Mouse (Mus musculus) lung, embryonic 14.5 days (tissue): ENCODE measurements at regions not wholly inside any gene's neighbourhood (a gene's known extent, or its start where the extent isn't known, plus 50 kb on each side); places are given as distances from the start of the nearest gene placed in this dataset.

Experiments
- ATAC-seq: fragments of 200-750 bp; cut with Nextera tagmentation; 2 replicates; pipeline ENCODE4 v1.8.0; 2017; ENCODE audit warnings: mild to moderate bottlenecking, moderate TSS enrichment, moderate library complexity; ENCODE audit not compliant: insufficient read depth
- DNase-seq: peaks from one replicate; pipeline ENCODE4 v3.0.0-alpha.2; 2015
- H3K27ac ChIP-seq: fragments of 300-500 bp; sonication (generic); 2 replicates; pipeline ENCODE4 v1.5.1; 2014; ENCODE audit warnings: low read depth, mild to moderate bottlenecking, moderate library complexity
- H3K27me3 ChIP-seq: fragments of 300-500 bp; sonication (generic); 2 replicates; pipeline ENCODE4 v1.6.1; 2014; ENCODE audit warnings: low read length, control low read depth; ENCODE audit not compliant: insufficient read depth
- H3K36me3 ChIP-seq: fragments of 300-500 bp; sonication (generic); 2 replicates; pipeline ENCODE4 v1.6.1; 2014; ENCODE audit warnings: control low read depth; ENCODE audit not compliant: insufficient read depth
- H3K4me1 ChIP-seq: fragments of 300-500 bp; sonication (generic); 2 replicates; pipeline ENCODE4 v1.6.1; 2014; ENCODE audit warnings: antibody characterized with exemption, control low read depth; ENCODE audit not compliant: insufficient read depth
- H3K4me2 ChIP-seq: fragments of 300-500 bp; sonication (generic); 2 replicates; pipeline ENCODE4 v1.6.1; 2014; ENCODE audit warnings: mild to moderate bottlenecking
- H3K4me3 ChIP-seq: fragments of 300-500 bp; sonication (generic); 2 replicates; pipeline ENCODE4 v1.5.1; 2014; ENCODE audit warnings: low read depth, low read length
- H3K9ac ChIP-seq: fragments of 300-500 bp; sonication (generic); 2 replicates; pipeline ENCODE4 v1.6.1; 2014
- H3K9me3 ChIP-seq: fragments of 300-500 bp; sonication (generic); 2 replicates; pipeline ENCODE4 v1.6.1; 2016; ENCODE audit warnings: low read depth, low read length, control low read depth
- CTCF ChIP-seq: IDR thresholded peaks from 2 replicates; pipeline ENCODE4 v1.5.1; 2016; ENCODE audit warnings: antibody characterized with exemption, low read depth
- WGBS: fragments of 180-500 bp; shearing (Covaris S2); extraction: QIAGEN DNeasy Blood & Tissue Kit; methylation state at CpG from one replicate; pipeline ENCODE4 v1.1.7; 2014; 5-methylcytosine and 5-hydroxymethylcytosine counted together

DNA sequence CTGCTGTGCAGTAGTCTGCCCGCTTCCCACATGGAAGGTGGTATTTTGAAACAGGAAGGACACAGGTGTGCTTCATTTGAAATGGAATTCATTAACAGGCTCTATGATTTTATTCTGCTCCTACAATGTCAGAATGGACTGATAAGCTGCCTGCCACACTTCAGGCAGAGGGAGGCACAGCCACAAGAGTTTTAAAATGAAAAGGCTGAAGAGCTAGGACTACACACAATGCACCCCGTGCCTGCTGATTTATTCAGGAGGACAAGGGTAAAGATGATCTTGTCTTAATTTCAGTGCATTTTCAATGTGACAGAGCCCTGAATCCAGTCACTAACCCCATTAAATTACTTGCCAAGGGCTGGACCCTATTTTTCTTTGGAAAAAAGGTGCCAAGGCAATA lies 177.3 kb upstream of the Galnt5 start:
- H3K36me3 ChIP-seq = no peaks in the 10 kb centered on the region
- no peak overlapping the region for H3K4me3 ChIP-seq
- TF ChIP-seq CTCF = no peak
- H3K9me3 ChIP-seq = no peaks in the 10 kb centered on the region
- ATAC-seq (no peak), DNase-seq (no peak)
- no peaks in the 10 kb centered on the region for H3K4me1 ChIP-seq
- no peaks in the 10 kb centered on the region for H3K27me3 ChIP-seq
- no peak overlapping the region for H3K4me2 ChIP-seq
- no peak overlapping the region for H3K27ac ChIP-seq
- 75% methylated on average over 2 of the region's 2 CpGs for WGBS
- H3K9ac ChIP-seq = no peak overlapping the region

DNA sequence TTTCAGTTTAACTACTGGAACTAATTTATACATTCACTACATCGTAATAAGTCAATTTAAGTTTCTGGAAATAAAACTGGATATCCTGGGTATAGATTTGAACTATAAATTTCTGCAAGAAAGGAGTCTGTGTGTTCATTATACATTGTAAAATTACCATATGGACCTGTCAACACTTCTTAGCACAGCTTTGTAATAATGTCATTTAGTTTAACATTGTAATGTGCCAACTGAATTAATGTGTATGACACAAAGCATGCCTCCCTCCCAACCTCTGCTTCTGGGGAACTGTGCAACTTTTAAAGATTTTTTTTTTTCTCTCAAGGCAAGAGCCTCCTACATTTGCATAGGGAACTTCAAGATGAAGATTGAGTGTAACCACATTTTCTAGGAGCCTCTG lies 176.8 kb upstream of the Galnt5 start:
- 83% methylated on average over 1 of the region's 1 CpGs for WGBS
- DNase-seq = no peak
- Histone ChIP-seq H3K27me3 (no peaks in the 10 kb centered on the region), H3K36me3 (no peaks in the 10 kb centered on the region), H3K4me3 (no peak overlapping the region), H3K9ac (no peak overlapping the region), H3K4me2 (no peak overlapping the region), H3K27ac (no peak overlapping the region), H3K9me3 (no peaks in the 10 kb centered on the region), H3K4me1 (no peaks in the 10 kb centered on the region)
- ATAC-seq = no peak
- TF ChIP-seq CTCF = no peak

DNA sequence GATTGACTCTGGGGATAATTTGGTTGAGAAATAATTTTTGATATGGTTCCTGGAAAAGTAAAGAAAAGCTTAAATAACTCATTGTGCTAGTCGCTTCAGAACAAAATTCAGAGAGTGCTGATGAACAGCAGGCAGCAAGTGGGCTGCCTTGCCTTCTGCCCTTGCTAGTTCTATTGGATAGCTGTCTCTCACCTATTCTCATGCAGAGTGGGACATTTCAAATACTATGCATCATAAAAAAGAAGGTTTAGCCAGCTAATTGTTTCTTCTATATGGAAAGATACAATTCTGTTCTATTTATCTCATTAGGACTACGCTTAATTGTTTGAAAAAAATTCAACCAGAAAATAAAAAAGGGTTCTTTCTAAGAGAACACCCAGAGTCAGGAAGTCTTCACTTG lies 169.4 kb upstream of the Galnt5 start:
- 73% methylated on average over 2 of the region's 2 CpGs for WGBS
- no peak for TF ChIP-seq CTCF
- no peak overlapping the region for H3K4me3 ChIP-seq
- DNase-seq = no peak
- H3K4me1 ChIP-seq = no peaks in the 10 kb centered on the region
- H3K36me3 ChIP-seq = no peaks in the 10 kb centered on the region
- H3K27ac ChIP-seq = no peak overlapping the region
- no peaks in the 10 kb centered on the region for H3K27me3 ChIP-seq
- H3K9ac ChIP-seq = no peak overlapping the region
- H3K4me2 ChIP-seq = no peak overlapping the region
- ATAC-seq = no peak
- no peaks in the 10 kb centered on the region for H3K9me3 ChIP-seq

DNA sequence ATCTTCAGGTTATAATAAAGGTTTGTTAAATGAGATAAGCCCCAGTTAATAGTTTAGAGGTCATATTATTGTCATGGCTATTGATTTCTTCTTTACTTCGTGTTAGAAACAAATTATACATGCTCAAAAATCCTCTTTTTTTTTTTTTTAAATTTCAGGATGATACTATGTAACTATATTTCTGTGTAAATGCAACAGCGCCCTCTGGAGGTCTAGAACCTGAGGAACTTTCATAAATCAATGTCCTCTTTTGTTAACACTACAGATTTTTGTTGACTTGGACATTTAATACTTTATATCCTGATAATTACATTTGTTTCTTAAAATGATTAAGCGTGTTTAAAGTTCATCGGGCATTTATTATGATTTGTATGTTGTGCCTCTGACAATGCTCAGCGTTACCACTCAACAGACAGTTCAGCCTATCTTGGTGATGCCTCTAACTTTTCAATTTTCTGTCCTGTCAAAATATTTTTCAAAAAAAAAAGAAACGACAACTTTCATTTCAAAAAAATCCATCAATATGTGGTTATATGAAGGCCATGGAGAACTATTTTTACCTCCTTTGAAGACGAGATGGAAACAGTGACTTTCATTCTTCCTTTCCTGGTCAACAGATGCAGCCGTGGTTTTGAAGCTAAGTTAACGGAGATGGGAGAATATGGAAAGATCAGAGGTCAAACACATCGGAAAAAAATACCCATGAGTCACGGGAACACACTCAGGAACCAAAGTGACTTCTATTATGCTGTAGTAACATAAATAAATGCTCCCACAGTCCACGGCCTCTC lies 164.9 kb upstream of the Galnt5 start:
- Histone ChIP-seq H3K27ac (no peak overlapping the region), H3K4me1 (no peaks in the 10 kb centered on the region), H3K36me3 (no peaks in the 10 kb centered on the region), H3K4me3 (no peak overlapping the region), H3K4me2 (no peak overlapping the region), H3K9me3 (no peaks in the 10 kb centered on the region), H3K9ac (no peak overlapping the region), H3K27me3 (no peaks in the 10 kb centered on the region)
- peak; percentile 84 for DNase-seq
- peak; percentile 56 for TF ChIP-seq CTCF
- ATAC-seq = no peak
- 35% methylated on average over 12 of the region's 12 CpGs for WGBS

DNA sequence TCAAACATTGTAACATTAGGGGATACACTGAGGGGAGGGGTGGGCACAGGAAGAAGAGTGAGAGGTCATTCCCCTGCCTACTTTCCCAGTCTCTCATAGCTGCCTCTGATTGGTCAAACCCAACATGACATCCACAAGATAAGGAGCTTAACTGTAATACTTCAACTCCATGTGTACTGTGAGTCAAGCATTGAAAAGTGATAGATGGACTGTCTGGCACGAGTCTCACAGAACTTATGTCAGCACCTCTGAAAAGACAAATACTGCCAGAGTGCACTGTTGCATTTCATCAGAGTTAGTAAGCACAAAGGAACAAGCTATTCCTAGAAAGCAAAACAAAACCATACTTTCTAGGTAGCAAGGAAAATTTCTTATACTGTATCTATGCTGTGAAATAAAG lies 152.5 kb upstream of the Galnt5 start:
- Histone ChIP-seq H3K9ac (no peak overlapping the region), H3K27ac (no peak overlapping the region), H3K4me2 (no peak overlapping the region), H3K4me1 (no peaks in the 10 kb centered on the region), H3K27me3 (no peaks in the 10 kb centered on the region), H3K9me3 (no peaks in the 10 kb centered on the region), H3K36me3 (no peaks in the 10 kb centered on the region), H3K4me3 (no peak overlapping the region)
- 16% methylated on average over 1 of the region's 1 CpGs for WGBS
- no peak for TF ChIP-seq CTCF
- DNase-seq = peak; percentile 12
- no peak for ATAC-seq

DNA sequence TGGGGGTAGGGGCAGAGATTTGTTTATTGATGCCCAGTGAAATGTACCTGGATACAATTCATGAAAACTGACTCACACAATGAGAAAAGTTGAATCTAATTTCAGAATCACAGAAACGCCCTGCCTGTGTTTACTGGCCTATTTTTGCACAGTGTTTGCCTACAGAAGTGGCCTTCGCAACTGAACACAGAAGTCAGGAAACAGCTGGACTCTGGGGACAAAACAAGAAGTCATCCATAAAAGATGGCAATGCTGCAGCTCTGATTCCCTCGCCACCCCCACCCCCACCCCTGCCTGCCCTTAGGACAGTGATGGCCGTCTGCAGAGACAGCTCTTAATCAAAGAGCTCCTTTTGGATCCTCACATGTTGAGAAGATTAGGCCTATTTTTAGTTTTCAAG lies 150.0 kb upstream of the Galnt5 start:
- TF ChIP-seq CTCF = no peak
- Histone ChIP-seq H3K27me3 (no peaks in the 10 kb centered on the region), H3K36me3 (no peaks in the 10 kb centered on the region), H3K9me3 (no peaks in the 10 kb centered on the region), H3K4me3 (no peak overlapping the region), H3K4me2 (no peak overlapping the region), H3K9ac (no peak overlapping the region), H3K4me1 (no peaks in the 10 kb centered on the region), H3K27ac (peak overlapping the region; percentile 30; the same call in 1 of the 2 replicates)
- WGBS = 48% methylated on average over 4 of the region's 4 CpGs
- DNase-seq (peak; percentile 26), ATAC-seq (0 out of 2 replicates have a peak, but pooled peaks have one; percentile 31)

DNA sequence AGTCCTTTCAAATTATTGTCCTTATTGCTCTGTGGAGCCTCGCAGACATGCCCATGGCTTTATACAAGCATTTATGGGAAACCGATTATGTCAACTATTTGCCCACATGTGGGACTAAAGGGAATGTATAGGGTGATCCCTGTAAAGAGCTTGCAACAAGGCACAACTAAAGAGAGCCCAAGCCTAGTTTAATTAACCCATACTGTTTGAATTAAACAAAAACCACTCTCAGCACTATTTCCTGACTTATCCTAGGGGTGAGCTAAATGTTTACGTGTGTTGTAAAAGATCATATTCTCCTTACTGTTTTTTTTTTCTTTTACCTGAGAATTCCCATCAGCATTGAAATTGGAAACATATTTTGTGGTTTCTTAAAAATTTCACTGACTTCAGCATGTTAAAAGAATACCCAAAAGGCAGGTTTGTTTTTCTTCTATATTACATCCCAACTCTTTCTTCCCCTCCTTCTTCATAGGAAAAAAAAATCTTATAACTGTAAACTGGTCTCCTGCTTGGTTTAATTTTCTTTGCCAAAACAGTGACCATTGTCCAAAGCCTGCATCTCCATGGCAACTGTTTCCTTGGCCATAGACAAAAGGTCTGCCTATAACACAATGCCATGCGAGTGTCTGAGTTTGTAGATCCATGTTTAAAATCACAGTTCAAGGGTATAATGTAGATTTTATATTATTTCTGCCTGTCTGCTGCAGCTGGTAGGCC lies 148.2 kb upstream of the Galnt5 start:
- DNase-seq = no peak
- WGBS = 80% methylated on average over 4 of the region's 4 CpGs
- no peak for TF ChIP-seq CTCF

More for the DNA sequence above, 148.2 kb upstream of the Galnt5 start:
- H3K4me3 ChIP-seq = no peak overlapping the region
- no peaks in the 10 kb centered on the region for H3K4me1 ChIP-seq
- no peaks in the 10 kb centered on the region for H3K36me3 ChIP-seq
- ATAC-seq = no peak
- H3K9me3 ChIP-seq = no peaks in the 10 kb centered on the region
- H3K9ac ChIP-seq = no peak overlapping the region
- H3K4me2 ChIP-seq = no peak overlapping the region
- H3K27me3 ChIP-seq = no peaks in the 10 kb centered on the region
- no peak overlapping the region for H3K27ac ChIP-seq
